Mouse (Mus musculus): ENCODE data around the gene Lamb3.
"Not testable (repeated sequence)": the region's sequence is repeated elsewhere in the genome, so short reads cannot be mapped to it uniquely, and the experiment has no call there.

Lamb3 gene

DNA sequence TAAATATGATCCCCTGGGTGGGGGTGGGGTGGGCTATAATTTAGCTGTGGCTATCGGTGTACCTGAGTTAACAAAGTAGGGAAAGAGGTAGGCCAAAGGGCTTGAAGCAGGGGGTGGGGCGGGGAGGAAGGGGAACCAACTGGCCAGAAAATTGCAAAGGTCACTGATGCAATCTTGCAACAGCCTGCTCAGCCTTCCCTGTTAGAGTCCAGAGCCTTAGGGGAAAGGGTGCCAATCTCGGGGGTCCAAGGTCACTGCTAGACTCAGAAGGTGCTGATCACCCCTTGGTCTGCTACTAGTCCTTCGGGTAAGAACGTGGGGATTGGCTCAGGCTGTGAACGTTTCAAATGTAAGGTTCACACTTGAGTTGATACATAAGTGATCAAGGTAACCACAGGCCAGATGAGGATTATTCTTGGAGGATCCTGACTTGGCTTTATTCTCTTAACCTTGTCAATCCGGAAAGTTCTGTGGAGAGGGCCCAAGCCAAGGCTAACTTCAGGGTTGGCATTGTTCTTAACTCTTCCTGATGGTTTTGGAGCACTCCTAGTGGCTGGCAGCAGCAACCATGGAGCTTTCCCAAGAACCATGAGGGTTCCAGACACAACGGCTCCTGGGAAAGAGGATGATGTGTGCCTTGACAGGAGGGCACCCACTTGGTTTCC lies 67.0 kb downstream of the Lamb3 start:
- DNase-seq (ENCODE audit: low read depth, low spot score): no peak

DNA sequence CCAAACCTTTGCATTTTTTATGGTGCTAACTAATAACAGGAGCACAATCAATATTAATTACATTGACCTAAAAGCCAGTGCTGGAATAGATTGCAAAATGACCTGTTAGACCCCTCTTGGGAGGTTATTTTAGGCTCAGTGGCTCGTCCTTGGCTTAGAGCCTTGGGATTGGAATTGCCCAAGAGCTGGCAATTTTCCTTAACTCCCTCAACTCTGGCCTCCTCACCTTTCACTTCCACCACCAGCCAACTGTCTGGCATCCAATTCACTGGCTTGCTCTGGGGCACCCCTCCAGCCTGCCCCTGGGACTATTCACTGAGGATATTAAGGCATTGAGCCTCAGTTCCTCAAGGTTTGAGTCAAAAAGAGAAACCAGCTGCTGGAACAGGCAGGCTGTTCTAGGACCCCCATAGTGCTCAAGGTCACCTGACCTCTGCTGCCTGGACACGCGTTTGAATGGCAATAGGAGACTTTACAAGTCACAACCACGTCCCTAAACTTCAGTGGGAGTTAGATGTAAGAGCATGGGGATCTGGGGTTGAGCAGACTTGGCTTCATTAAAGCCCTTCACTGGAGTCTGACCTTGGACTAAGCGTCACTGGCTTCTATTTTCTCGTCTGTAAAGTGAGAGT lies 71.0 kb downstream of the Lamb3 start:
- DNase-seq (ENCODE audit: low read depth, low spot score): no peak

DNA sequence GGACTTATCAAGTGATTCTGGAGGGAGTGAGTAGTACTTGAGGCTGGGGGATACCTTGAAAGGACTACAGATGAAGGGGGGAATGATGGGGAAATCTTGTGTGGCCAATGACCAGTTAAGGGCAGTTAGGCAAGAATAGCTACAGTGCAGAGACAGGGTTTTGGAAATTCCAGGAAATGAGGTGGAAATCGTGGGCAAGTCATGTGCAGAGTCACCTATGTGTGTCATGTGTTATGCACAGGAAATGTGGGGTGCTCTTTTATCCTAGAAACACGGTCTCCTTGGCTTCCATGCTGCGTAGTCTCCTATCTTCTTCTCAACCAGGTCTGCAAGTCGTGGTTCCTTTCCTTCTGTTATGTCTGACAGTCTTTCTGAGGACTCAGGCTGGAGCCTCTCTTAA lies 72.0 kb downstream of the Lamb3 start:
- no peak for DNase-seq (ENCODE audit: low read depth, low spot score)

DNA sequence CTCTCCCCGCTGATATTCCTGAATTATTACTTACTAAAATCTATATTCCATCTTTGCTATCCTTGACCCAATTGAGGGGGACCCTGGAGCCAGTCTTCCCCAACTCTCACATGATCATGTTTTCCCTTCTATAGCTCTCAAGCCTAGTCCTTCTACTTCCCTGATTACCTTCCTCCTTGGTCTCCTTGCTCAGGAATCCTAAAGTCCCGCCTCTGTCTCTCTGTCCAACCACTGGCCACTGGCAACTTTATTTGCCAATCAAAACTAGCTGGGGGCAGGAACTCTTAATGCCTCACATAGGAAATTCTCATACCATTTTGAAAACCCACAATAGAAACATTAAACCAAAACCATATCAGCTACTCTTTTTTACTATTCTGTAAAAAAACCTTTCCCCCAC lies 73.8 kb downstream of the Lamb3 start:
- DNase-seq (ENCODE audit: low read depth, low spot score): no peak

DNA sequence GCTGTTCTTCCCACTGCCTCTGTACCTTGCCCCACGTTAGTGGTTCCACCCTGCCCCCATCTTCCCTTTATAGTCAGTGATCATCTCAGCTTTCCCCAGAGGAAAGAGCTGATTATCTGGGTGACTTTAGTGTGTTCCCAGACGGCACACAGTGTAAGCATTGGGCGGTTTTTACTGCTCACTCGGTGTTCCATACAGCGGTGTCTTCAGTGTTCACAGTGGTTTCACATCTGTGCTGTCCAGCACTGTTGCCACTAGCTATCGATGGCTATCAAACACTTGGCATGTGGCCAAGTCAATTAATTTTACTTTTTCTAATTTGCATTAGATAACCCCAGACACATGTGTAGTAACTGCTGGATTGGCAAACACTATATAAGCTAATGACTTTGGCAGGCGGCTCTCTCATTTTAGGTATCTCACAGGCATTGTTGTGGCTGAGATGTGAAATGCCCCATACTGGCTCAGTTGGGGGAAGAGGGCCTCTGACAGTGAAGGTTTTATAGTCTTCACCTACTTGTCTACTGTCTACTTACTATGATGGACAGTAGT lies 76.8 kb downstream of the Lamb3 start:
- no peak for DNase-seq (ENCODE audit: low read depth, low spot score)

DNA sequence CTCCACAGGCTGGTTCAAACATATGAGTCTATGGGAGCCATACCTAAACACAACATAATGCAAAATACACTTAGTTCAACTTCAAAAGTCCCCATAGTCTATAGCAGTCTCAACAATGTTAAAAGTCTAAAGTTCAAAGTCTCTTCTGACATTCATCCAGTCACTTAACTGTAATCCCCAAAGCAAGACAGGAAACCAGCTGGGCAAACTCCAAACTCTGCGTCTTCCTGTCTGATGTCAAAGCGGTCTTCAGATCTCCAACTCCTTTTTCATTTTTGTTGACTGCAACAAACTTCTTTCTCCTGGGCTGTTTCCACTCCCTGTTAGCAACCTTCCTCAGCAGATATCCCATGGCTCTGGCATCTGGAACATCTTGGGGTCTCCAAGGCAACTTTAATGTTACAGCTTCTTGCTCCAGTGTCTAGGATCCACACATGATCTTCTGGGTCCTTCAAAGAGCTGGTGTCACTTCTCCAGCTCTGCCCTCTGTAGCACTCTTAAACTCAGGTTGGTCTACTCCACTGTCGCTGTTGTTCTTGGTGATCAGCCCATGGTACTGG lies 78.3 kb downstream of the Lamb3 start:
- not testable (repeated sequence) for DNase-seq (ENCODE audit: low read depth, low spot score)

DNA sequence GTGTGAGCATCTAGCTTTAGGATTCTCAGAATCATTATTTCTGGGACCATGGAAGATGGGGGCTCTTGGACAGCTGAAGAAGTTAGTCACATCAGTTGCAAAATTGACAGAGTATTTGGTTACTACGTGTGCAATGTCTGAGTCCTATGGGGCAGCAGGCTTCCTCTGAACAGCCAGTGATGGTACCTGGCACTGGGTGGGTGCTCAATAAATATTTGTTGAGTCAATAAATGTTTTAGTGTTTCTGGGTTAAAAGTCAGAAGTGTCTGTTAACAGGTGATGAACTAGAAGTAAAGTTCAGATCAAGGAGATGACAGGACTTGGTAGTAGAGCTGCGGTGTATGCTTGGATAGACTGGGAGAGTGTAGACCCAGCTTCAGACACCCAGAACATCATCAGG lies 80.1 kb downstream of the Lamb3 start:
- DNase-seq (ENCODE audit: low read depth, low spot score): no peak

DNA sequence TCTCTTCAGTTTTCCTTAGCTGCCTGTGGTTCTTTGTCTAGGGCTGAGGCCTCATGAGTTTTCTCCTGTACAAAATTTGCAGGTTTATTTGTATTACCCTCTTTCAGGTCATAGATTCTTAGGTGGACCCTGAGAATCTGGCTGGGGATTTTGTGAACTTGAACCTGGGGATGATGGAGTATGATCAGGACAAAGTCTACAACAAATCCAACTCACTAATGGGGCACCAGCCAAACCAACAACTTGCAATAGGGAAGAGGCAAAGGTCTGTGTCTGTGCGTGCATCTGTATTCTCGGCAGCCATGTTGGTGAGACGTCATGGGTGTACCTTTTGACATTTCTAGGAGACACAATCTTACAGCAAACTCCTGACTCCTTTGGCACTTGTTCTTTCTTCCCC lies 81.6 kb downstream of the Lamb3 start:
- DNase-seq (ENCODE audit: low read depth, low spot score): no peak

DNA sequence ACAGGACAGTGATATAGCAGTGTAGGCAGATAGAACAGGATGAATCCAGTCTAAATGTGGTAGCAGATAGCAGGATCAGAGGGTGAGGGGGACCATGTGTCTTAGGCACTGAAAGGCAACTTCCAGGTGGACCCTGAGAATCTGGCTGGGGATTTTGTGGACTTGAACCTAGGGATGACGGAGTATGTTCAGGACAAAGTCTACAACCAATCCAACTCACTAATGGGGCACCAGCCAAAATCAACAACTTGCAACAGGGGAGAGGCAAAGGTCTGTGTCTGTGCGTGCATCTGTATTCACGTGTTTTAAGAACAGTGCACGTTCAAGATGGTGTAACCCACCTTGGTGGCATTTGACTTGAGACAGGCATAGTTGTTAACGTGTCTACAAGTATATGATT lies 82.4 kb downstream of the Lamb3 start:
- no peak for DNase-seq (ENCODE audit: low read depth, low spot score)

DNA sequence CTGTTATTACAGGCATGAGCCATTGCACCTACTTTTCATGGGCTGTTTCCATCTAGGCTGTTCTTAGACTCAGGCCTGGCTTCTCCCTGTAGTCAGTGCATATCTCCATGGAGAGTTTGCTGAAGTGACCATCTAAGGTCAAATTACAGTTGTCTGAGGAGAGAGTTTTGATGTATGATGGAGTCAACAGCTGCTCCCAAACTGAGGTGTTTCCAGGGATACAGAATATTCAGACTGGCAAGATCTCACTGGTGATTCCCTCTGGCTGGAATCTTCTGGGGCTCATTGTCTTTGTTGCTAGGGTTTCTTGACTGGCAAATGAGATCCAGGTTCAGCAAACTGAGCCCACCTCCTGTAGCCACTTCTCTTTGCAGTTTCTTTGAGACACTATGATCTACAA lies 83.2 kb downstream of the Lamb3 start:
- no peak for DNase-seq (ENCODE audit: low read depth, low spot score)

DNA sequence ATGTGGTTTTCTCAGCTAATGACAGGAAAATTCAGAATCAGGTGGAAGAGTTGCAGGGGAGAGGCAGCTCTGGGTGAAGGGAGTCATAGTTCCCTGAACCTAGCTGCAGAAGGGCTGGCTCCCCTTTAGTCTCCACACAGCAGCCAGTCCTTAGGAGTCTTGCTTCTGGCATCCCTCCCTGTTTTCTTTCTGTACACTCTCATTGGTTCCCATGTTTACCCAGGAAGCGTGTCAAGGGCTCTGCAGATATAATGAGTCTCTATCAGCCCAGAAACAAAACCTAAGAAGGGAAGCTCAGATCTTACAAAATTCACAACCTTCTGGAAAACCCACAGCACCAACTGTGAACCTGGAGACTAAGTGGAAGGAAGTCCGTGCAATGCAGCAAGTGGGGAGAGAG lies 85.5 kb downstream of the Lamb3 start:
- no peak for DNase-seq (ENCODE audit: low read depth, low spot score)

DNA sequence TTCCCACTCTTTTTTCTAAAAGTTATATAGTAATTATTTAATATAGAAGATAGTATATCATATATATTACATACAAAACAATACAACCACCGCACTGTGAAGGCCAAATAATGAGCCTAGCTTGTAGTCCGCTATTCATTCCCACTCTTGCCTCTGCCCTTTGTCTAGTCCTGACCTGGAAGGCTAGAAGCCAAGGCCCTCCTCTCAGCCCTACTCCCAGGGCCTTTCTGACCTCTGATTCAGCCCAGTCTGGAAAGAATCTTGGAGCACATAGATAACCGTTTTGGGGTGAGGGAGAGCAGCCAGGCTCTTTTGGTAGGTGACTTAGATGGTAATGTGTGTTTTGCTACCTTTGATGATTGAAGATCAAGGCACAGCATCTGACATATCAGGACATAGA lies 86.4 kb downstream of the Lamb3 start:
- no peak for DNase-seq (ENCODE audit: low read depth, low spot score)

DNA sequence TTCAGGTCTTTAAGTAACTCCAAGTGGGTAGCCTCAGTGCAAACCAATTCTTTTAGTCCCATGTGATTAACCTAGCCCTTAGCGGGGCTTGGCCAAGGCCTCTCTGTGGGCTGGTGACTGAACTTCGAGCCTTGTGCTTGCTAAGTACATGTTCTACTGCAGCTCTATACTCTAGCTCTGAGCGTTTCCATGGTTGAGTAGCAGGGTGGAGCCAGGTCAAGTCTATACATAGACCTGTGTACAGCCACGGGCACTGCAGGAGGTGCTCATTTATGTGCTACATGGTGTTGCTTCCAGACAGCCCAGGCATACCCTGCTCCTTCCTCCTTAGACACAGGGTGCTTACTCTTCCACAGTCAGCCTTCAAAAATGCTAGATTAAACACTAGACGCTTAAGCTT lies 88.4 kb downstream of the Lamb3 start:
- DNase-seq (ENCODE audit: low read depth, low spot score): no peak

DNA sequence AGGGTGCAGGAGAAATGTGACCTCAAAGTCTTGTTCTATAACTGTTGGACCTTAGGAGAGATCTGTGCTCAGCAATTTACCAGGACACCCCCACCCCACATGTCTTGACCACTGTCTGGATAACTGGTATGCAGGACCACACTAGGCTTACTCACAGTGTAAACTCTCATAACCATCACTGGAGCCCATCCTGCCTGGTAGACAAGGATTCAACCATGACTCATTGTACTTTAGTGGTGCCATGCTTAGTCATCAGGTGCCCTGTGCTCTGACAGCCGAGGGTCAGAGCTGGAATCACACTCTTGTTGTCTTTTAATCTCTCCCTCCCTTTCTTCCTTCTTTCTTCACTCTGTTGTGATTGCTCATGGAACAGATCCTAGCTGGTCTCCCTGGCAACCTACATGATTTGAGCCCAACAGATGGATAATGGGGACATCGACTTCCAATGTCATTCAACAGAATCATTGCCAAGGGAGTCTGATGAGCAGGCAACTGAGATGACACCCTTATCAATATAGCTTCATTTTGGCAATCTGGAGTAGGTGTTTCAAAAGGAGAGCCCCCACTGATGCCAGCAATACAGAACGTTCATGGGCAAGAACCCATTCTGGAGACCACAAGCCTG lies 90.8 kb downstream of the Lamb3 start:
- DNase-seq (ENCODE audit: low read depth, low spot score): peak; percentile 65

DNA sequence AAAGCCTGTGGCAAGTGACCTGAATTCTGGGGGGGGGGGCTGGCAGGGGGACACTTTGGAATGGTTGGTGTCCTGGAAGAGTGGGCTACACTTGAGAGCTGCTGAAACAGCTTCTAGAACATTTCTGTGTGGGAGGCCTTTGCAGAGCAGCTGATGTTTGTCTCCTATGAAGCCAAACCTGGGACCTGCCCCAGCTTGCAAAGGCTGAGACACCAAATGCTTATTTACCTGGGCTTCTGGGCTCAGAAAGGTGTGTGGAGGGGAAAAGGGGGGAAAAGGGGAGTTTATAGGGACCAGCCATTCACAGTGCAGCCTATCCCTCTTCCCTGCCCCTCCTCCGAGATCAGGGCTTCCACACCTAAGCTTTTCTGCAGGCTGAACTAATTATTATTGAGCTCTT lies 92.5 kb downstream of the Lamb3 start:
- DNase-seq (ENCODE audit: low read depth, low spot score): no peak

DNA sequence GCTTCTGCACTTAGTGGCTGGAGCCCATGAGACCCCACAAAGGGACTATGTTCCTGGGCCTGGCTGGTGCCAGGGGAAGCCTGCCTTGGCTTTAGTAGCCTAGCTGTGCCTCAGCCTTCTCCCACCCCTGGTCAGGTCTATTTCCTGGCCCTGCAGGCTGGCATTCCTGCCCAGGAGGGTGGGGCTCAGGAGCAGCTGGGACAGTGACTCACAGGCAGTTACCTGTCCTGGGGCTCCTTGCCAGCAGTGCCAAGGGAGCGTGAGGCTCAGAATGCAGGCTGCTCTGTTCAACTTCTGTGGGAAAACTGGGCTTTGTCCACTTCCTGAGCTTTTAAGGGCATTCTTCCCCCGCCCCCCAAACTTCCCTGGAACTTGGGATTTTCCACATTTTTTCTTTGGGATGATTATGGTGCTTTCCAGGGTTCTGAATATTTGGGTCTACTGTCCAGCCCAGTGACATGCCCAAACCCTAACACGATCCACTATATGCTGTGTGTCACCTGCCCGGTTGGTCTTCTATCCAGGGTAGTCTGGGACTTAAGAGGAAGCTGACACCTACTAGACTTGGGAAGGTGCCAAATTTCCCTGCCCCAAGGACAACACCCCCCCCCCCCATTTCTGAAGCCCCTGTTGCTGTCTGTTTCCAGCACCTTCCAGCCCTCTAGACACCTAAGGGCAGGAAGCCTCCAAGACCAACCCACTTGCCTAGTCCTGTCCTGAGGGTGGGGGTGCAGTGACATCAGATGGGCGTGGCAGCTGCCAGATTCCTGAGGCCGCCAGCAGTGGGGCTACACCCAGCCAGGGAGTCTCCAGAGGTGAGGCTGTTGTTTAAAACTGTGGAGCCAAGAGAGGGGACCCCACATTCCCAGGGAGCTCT lies 94.0 kb downstream of the Lamb3 start:
- peak; percentile 80 for DNase-seq (ENCODE audit: low read depth, low spot score)

DNA sequence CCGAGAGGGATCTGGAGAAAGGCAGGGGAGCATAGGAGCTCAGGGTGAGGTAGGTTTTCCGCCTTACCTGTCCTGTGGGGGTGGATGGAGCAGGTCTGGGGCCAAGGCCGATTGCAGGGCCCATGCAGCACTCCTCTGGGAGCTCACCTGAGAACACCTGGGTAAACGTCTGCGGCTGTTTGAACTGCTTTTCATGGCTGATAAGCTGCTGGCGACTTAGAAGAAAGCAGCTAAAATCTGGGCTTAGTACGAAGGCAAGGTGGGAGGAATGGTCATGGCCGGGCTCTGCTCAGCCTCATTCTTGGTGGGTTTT lies 94.5 kb downstream of the Lamb3 start:
- no peak for DNase-seq (ENCODE audit: low read depth, low spot score)

DNA sequence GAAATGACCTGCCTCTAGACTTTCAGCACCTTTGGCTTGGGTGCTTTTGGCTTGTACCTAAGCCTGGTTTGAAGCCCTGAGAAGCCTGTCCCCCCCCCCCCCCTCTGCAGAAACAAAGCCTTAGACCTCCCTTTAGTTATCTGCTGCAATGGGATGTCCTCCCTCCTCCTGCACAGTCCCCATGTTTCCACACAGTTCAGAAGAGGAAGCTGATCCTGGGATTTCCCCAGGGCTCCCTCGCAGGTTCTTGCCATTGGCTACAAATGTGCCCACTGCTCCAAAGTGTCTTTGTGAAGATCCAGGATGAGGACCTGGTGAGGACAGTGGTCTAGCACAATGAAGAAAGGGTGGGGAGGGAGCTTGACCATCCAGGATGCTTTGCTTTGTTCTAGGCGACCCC lies 95.6 kb downstream of the Lamb3 start:
- DNase-seq (ENCODE audit: low read depth, low spot score): no peak

DNA sequence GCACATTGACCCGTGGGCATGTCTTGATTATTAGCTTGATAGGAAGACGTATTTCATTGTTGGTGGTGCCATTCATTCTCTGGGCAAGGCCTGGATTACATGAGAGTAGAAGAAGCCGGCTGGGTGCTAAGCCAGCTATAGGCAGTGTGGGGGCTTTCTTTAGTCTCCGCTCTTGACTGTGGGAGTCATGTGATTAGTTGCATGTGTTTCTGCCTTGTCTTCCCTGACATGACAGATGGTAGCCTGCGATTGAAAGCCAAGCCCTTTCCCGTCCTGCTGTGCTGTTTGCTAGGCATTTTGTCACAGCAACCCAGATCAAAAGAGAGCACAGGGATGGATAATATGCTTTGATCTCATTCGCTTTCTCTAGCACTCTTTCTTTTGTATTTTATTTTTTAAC lies 97.9 kb downstream of the Lamb3 start:
- peak; percentile 97 for DNase-seq (ENCODE audit: low read depth, low spot score)

DNA sequence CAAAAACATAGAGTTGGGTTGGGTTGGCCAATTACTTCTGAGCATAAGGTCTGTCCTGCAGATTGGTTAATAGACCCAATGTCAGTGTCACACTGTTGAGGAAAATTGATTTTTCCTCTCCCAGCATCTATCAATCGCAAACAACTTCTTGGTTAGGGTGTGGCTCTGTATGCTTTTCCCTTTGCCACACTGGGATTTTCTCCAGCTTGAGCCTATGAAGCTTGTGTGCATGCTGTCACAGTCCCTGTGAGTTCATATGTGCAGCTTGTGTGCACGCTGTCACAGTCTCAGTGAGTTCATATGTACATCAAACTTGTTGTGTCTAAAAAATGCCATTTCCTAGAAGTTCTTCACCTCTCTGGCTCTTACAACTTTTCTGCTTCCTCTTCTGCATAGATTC lies 99.3 kb downstream of the Lamb3 start:
- no peak for DNase-seq (ENCODE audit: low read depth, low spot score)

DNA sequence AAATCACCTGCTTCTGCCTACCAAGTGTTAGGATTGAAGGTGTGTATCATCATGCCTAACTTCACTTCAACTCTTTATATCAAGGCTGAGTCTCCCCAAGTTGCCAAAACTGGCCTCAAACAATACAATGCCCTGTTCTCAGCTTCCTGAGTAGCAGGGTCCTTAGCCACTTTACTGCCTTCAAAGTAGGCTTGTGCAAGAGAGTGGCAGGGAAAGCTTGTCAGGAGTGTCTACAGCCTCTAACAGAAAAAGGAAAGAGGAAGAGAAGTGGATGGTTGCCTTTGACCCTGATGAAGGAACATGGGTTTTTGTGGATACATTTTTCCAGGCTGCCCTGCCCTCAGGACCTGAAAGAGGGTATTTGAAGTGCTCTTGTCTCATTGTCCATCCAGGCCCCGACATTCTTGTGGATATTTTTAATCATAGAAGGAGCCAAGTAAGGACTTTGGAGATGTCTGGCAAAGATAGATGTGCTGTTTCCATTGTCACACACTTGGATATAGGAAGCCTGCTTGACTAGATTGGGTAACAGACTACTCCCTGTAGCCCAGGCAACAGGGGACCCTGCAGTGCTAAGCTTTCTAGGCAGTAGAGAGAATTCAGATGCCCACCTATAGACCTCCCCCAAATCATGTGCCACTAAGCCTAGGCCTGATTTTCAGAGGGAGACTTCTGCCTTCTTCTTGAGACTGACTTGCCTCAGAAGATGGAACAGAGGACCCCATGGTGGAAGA lies 102.5 kb downstream of the Lamb3 start:
- no peak for DNase-seq (ENCODE audit: low read depth, low spot score)

Data from brain, adult 2 months (tissue).